Mouse (Mus musculus): Measurements from ENCODE around the gene Zfp280d. TPM values are rescaled to one million over a fixed set of nuclear protein-coding genes. Genes with fewer than 3 reads are reported as not detected.

Zfp280d gene
- polyA plus RNA-seq, 1 experiment = 763 TPM

GRCm38 (mm10) chr9:72275101-72275978 lies 680 bp downstream of the Zfp280d start:
- H3K4me3 ChIP-seq (ENCODE audit: insufficient read depth, low read depth, low read length) = peak overlapping the region; percentile 71
- WGBS = 6% methylated on average over 70 of the region's 70 CpGs
- TF ChIP-seq CTCF (IDR thresholded peaks at IDR 0.05; ENCODE audit: insufficient read depth, low read depth, low read length) = no peak
- TF ChIP-seq POLR2A (IDR thresholded peaks at IDR 0.05; ENCODE audit: insufficient read depth, low read depth, low read length) = no peak
- peak overlapping the region; percentile 94 for H3K27ac ChIP-seq (ENCODE audit: insufficient read depth, low read depth, low read length)
- no peaks in the 10 kb centered on the region for H3K4me1 ChIP-seq (ENCODE audit: control insufficient read depth, insufficient read depth, low read length)

DNA sequence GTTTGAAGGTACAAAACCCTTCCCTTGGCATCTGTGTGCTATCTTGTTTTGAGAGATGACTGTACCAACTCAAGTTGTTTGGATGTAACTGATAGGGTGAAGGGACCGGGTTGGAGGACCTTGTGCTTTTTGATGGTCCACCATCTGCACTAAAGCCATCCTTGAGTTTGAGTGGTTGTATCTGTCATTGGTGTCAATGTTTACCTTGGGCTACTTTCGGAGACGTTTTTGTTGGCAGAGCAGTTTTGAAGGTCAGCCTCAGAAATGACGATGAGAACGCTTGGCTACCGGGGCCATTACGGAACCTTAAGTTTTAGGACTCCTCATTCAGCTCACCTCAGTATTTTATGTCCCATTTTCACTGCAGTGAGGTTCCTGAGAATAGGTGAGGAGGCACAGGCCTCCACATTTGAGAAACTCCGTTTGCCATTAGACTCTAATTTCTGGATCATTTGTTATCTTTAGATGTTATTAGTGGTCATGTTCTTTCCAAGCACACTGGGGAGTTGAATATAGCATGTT lies 1.4 kb downstream of the Zfp280d start:
- Histone ChIP-seq H3K27ac (ENCODE audit: insufficient read depth, low read depth, low read length) (0 out of 2 replicates have a peak overlapping the region, but pooled peaks have one; percentile 48), H3K4me1 (ENCODE audit: control insufficient read depth, insufficient read depth, low read length) (no peaks in the 10 kb centered on the region), H3K4me3 (ENCODE audit: insufficient read depth, low read depth, low read length) (peak overlapping the region; percentile 42)
- TF ChIP-seq POLR2A (IDR thresholded peaks at IDR 0.05; ENCODE audit: insufficient read depth, low read depth, low read length) (no peak), CTCF (IDR thresholded peaks at IDR 0.05; ENCODE audit: insufficient read depth, low read depth, low read length) (no peak)
- 29% methylated on average over 8 of the region's 8 CpGs for WGBS

- Histone ChIP-seq H3K27ac (ENCODE audit: insufficient read depth, low read depth, low read length) (no peak overlapping the region), H3K4me3 (ENCODE audit: insufficient read depth, low read depth, low read length) (no peak overlapping the region)
- TF ChIP-seq POLR2A (IDR thresholded peaks at IDR 0.05; ENCODE audit: insufficient read depth, low read depth, low read length) (no peak), CTCF (IDR thresholded peaks at IDR 0.05; ENCODE audit: insufficient read depth, low read depth, low read length) (no peak)
These were observed 2.3 kb downstream of the Zfp280d start for GRCm38 (mm10) chr9:72276941-72277340.

GRCm38 (mm10) chr9:72279943-72280342 lies 5.3 kb downstream of the Zfp280d start:
- WGBS = 89% methylated on average over 4 of the region's 4 CpGs
- H3K4me1 ChIP-seq (ENCODE audit: control insufficient read depth, insufficient read depth, low read length) = no peaks in the 10 kb centered on the region
- no peak overlapping the region for H3K4me3 ChIP-seq (ENCODE audit: insufficient read depth, low read depth, low read length)
- no peak for TF ChIP-seq POLR2A (IDR thresholded peaks at IDR 0.05; ENCODE audit: insufficient read depth, low read depth, low read length)
- TF ChIP-seq CTCF (IDR thresholded peaks at IDR 0.05; ENCODE audit: insufficient read depth, low read depth, low read length) = no peak
- H3K27ac ChIP-seq (ENCODE audit: insufficient read depth, low read depth, low read length) = no peak overlapping the region

More at GRCm38 (mm10) chr9:72276941-72277340, 2.3 kb downstream of the Zfp280d start:
- no peaks in the 10 kb centered on the region for H3K4me1 ChIP-seq (ENCODE audit: control insufficient read depth, insufficient read depth, low read length)

- TF ChIP-seq POLR2A (IDR thresholded peaks at IDR 0.05; ENCODE audit: insufficient read depth, low read depth, low read length) (no peak), CTCF (IDR thresholded peaks at IDR 0.05; ENCODE audit: insufficient read depth, low read depth, low read length) (no peak)
These were observed 13.0 kb downstream of the Zfp280d start for GRCm38 (mm10) chr9:72287696-72288095.

DNA sequence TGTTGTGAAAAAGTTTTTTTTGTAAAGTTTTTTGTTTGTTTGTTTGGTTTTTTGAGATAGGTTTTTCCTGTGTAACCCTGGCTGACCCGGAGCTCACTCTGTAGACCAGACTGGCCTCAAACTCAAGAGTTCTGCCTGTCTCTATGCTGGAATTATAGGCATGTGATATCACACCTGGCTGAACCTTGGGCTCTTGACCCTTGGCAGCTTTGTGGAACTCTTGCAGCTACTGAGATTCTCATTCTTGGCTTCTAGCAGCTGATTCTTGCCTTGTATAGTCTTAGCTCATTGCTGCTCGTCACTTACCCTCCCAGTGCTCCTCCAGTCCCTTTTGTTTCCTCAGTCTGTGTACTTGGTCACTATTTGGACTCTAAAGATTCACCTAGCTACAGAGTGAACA lies 13.6 kb downstream of the Zfp280d start:
- no peak for TF ChIP-seq CTCF (IDR thresholded peaks at IDR 0.05; ENCODE audit: insufficient read depth, low read depth, low read length)
- TF ChIP-seq POLR2A (IDR thresholded peaks at IDR 0.05; ENCODE audit: insufficient read depth, low read depth, low read length) = no peak
- Histone ChIP-seq H3K4me3 (ENCODE audit: insufficient read depth, low read depth, low read length) (no peak overlapping the region), H3K27ac (ENCODE audit: insufficient read depth, low read depth, low read length) (no peak overlapping the region), H3K4me1 (ENCODE audit: control insufficient read depth, insufficient read depth, low read length) (no peaks in the 10 kb centered on the region)
- WGBS = 76% methylated on average over 2 of the region's 2 CpGs

More at GRCm38 (mm10) chr9:72287696-72288095, 13.0 kb downstream of the Zfp280d start:
- H3K4me3 ChIP-seq (ENCODE audit: insufficient read depth, low read depth, low read length) = no peak overlapping the region
- 83% methylated on average over 2 of the region's 2 CpGs for WGBS
- no peak overlapping the region for H3K27ac ChIP-seq (ENCODE audit: insufficient read depth, low read depth, low read length)
- H3K4me1 ChIP-seq (ENCODE audit: control insufficient read depth, insufficient read depth, low read length) = no peaks in the 10 kb centered on the region

GRCm38 (mm10) chr9:72289094-72289493 lies 14.4 kb downstream of the Zfp280d start:
- TF ChIP-seq CTCF (IDR thresholded peaks at IDR 0.05; ENCODE audit: insufficient read depth, low read depth, low read length) (no peak), POLR2A (IDR thresholded peaks at IDR 0.05; ENCODE audit: insufficient read depth, low read depth, low read length) (no peak)
- H3K4me3 ChIP-seq (ENCODE audit: insufficient read depth, low read depth, low read length) = no peak overlapping the region
- no peaks in the 10 kb centered on the region for H3K4me1 ChIP-seq (ENCODE audit: control insufficient read depth, insufficient read depth, low read length)
- WGBS = 90% methylated on average over 1 of the region's 1 CpGs
- H3K27ac ChIP-seq (ENCODE audit: insufficient read depth, low read depth, low read length) = no peak overlapping the region

DNA sequence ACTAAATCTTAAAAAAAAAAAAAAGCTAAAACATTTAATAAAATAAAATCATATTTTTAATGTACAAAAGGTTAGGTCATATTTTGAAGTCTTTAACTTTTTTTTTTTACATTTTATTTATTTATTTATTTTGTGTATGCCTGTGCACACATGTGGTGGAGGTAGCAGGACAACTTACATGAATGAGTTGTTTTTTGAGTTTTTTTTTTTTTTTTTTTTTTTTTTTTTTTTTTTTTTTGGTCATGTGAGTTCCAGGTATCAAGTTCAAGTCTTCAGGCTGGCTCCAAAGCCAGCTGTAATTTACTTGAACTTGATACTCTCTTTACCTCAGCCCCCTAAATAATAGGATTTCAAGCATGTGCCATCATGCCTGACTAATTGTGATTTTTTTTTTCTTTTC lies 19.4 kb downstream of the Zfp280d start:
- no peak overlapping the region for H3K4me3 ChIP-seq (ENCODE audit: insufficient read depth, low read depth, low read length)
- TF ChIP-seq CTCF (IDR thresholded peaks at IDR 0.05; ENCODE audit: insufficient read depth, low read depth, low read length) (no peak), POLR2A (IDR thresholded peaks at IDR 0.05; ENCODE audit: insufficient read depth, low read depth, low read length) (no peak)
- H3K4me1 ChIP-seq (ENCODE audit: control insufficient read depth, insufficient read depth, low read length) = no peaks in the 10 kb centered on the region

DNA sequence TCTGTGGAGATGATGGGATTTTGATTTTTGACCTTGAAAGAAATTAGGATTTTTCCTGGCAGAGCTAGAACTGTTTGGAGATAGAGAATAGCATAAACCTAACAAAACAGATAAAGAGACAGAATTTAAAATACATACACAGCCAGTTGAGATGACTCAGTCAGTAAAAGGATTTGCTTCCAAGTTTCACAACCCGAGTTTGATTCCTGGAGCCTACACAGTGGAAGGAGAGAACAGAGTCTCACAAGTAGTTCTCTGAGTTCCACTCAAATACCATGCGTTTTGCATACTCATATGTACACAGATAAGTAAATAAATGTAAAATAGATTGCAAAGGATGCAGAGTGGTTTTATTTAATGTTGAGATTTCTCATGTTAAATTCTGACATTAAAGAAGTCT lies 35.1 kb downstream of the Zfp280d start:
- no peaks in the 10 kb centered on the region for H3K4me1 ChIP-seq (ENCODE audit: control insufficient read depth, insufficient read depth, low read length)
- TF ChIP-seq CTCF (IDR thresholded peaks at IDR 0.05; ENCODE audit: insufficient read depth, low read depth, low read length) (no peak), POLR2A (IDR thresholded peaks at IDR 0.05; ENCODE audit: insufficient read depth, low read depth, low read length) (no peak)
- H3K27ac ChIP-seq (ENCODE audit: insufficient read depth, low read depth, low read length) = no peak overlapping the region
- no peak overlapping the region for H3K4me3 ChIP-seq (ENCODE audit: insufficient read depth, low read depth, low read length)
- WGBS = 76% methylated on average over 2 of the region's 2 CpGs

More for the DNA sequence above, 19.4 kb downstream of the Zfp280d start:
- H3K27ac ChIP-seq (ENCODE audit: insufficient read depth, low read depth, low read length) = no peak overlapping the region

Measured in olfactory bulb, adult 2 months (tissue).